Comparison of ENCODE assay signal across 18 mouse cellular contexts in the genomic region with DNA sequence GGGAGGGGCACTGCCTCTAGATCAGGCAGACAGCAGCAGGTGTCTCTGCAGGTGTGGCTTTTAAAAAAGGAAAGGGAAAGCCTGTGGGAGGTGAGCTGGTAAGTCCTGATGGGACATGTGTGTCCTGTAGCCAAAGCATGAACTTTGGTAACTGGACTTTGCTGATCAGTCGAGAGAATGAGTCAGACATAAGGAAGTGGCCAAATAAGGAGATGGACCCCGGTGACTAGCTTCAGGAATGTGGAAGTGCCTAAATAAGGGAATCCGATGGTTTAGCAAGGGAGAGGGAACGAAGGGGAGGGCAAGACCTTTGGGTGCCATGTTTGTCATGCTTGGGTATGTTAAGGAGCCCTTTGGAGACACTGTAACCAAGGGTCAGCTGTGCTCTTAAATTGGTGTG.
"Had no signal": no experiment of that assay in that cellular context is flagged by ENCODE, and none has a peak within 500 bp of the region (broad histone marks: within the 10 kb centered on the region; RNA-seq: fewer than 3 reads in every experiment).

No protein-coding gene starts in this region.

- H3K9ac ChIP-seq: limb, embryonic 12.5 days; limb, embryonic 15.5 days; liver, embryonic 13.5 days; midbrain, embryonic 13.5 days; stomach, embryonic 15.5 days had no signal

- ATAC-seq: midbrain, embryonic 13.5 days; midbrain, embryonic 16.5 days had no signal

- H3K27me3 ChIP-seq: limb, embryonic 15.5 days; midbrain, embryonic 13.5 days; stomach, embryonic 15.5 days had no signal

- H3K4me2 ChIP-seq: limb, embryonic 12.5 days; limb, embryonic 15.5 days; liver, embryonic 13.5 days; midbrain, embryonic 13.5 days; stomach, embryonic 15.5 days had no signal

- H3K4me1 ChIP-seq: limb, embryonic 12.5 days; limb, embryonic 15.5 days; liver, embryonic 13.5 days; midbrain, embryonic 10.5 days; midbrain, embryonic 13.5 days; stomach, embryonic 15.5 days had no signal

- H3K36me3 ChIP-seq: limb, embryonic 12.5 days; limb, embryonic 15.5 days; liver, embryonic 13.5 days; midbrain, embryonic 10.5 days; midbrain, embryonic 13.5 days; stomach, embryonic 15.5 days had no signal

- H3K27ac ChIP-seq: limb, embryonic 12.5 days; limb, embryonic 15.5 days; liver, embryonic 13.5 days; midbrain, embryonic 10.5 days; midbrain, embryonic 13.5 days; stomach, embryonic 15.5 days had no signal

- H3K9me3 ChIP-seq: liver, embryonic 13.5 days; midbrain, embryonic 13.5 days; stomach, embryonic 15.5 days had no signal

- DNase-seq: kidney, adult 18-20 months; kidney, adult 9 months; kidney, postnatal 14 days; kidney, postnatal 4 days; left cerebral cortex, postnatal 4 days; liver, embryonic 13.5 days; lung, adult 2 months; right cerebral cortex, adult 18-20 months; right cerebral cortex, postnatal 14 days; spleen, adult 18-20 months; thymus, postnatal 25 days had no signal

- H3K4me3 ChIP-seq: limb, embryonic 12.5 days; limb, embryonic 15.5 days; liver, embryonic 13.5 days; megakaryocyte, embryonic 14.5 days; midbrain, embryonic 10.5 days; midbrain, embryonic 13.5 days; stomach, embryonic 15.5 days had no signal
